Mouse (Mus musculus) embryonic facial prominence, embryonic 14.5 days (tissue): ENCODE measurements around the gene Heg1. TPM values are rescaled to one million over a fixed set of nuclear protein-coding genes. Genes with fewer than 3 reads are reported as not detected.

ENCODE experiments used
- ATAC-seq: fragments of 200-750 bp; cut with Nextera tagmentation; 2 replicates; pipeline ENCODE4 v1.8.0; 2017; ENCODE audit warnings: low read depth, moderate number of reproducible peaks, moderate TSS enrichment
- DNase-seq: peaks from one replicate; pipeline ENCODE4 v3.0.0-alpha.2; 2015; ENCODE audit warnings: low spot score
- H3K27ac ChIP-seq: fragments of 300-500 bp; sonication (generic); replicated peaks from 2 replicates; pipeline ENCODE4 v1.5.1; 2014; ENCODE audit warnings: low read depth, mild to moderate bottlenecking, low read length, moderate library complexity
- H3K27me3 ChIP-seq: fragments of 300-500 bp; sonication (generic); replicated peaks from 2 replicates; pipeline ENCODE4 v1.6.1; 2014; ENCODE audit warnings: low read length; ENCODE audit not compliant: control insufficient read depth, insufficient read depth
- H3K36me3 ChIP-seq: fragments of 300-500 bp; sonication (generic); 2 replicates; pipeline ENCODE4 v1.6.1; 2014; ENCODE audit warnings: low read length, mixed read lengths; ENCODE audit not compliant: control insufficient read depth, insufficient read depth
- H3K4me1 ChIP-seq: fragments of 300-500 bp; sonication (generic); 2 replicates; pipeline ENCODE4 v1.6.1; 2014; ENCODE audit warnings: antibody characterized with exemption, low read length; ENCODE audit not compliant: control insufficient read depth, insufficient read depth
- H3K4me2 ChIP-seq: fragments of 300-500 bp; sonication (generic); 2 replicates; pipeline ENCODE4 v1.6.1; 2014; ENCODE audit warnings: low read depth, mild to moderate bottlenecking, low read length, moderate library complexity, mixed read lengths
- H3K4me3 ChIP-seq: fragments of 300-500 bp; sonication (generic); 2 replicates; pipeline ENCODE4 v1.5.1; 2014; ENCODE audit warnings: low read depth, mild to moderate bottlenecking, low read length
- H3K9ac ChIP-seq: fragments of 300-500 bp; sonication (generic); 2 replicates; pipeline ENCODE4 v1.6.1; 2014; ENCODE audit warnings: low read depth, mild to moderate bottlenecking, low read length, moderate library complexity, mixed read lengths
- H3K9me3 ChIP-seq: fragments of 300-500 bp; sonication (generic); 2 replicates; pipeline ENCODE4 v1.6.1; 2016; ENCODE audit warnings: low read length; ENCODE audit not compliant: control insufficient read depth
- WGBS: fragments of 180-500 bp; shearing (Covaris S2); extraction: QIAGEN DNeasy Blood & Tissue Kit; methylation state at CpG from one replicate; pipeline ENCODE4 v1.1.7; 2014; 5-methylcytosine and 5-hydroxymethylcytosine counted together
- polyA plus RNA-seq: library from polyadenylated mRNA; unstranded; fragments of >200 nt; fragmentation: Nextera tagmentation; extraction: Ambion mirVana; gene quantifications from 2 replicates; pipeline ENCODE4 v1.2.1, GENCODE M21; 2014

The Heg1 gene
- polyA plus RNA-seq, 1 experiment from 2014 or later = 24.6 TPM

DNA sequence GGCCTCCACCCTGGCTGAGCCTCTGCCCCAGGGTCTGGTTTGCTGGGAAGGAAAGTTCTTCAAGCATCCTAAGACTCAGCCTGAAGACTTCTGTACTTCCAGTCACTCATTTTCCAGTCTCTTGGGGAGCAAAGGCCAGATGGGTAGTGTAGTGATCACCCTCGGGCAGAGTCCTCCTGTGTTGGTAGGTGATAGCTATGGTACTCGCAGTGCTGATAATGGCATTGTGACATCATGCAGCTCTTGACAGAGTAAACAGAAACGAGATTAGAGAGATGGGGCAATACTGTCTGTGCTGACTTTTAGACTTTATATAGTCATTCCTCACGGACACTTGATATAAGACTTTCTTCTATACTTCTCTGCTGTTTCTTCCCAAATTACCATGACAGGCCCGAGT is 88.6 kb downstream of the Heg1 start:
- Histone ChIP-seq H3K4me2 (no peak overlapping the region), H3K9me3 (no peaks in the 10 kb centered on the region), H3K9ac (no peak overlapping the region), H3K4me3 (no peak overlapping the region), H3K4me1 (no peaks in the 10 kb centered on the region), H3K27me3 (no peaks in the 10 kb centered on the region), H3K36me3 (no peaks in the 10 kb centered on the region), H3K27ac (no peak overlapping the region)
- ATAC-seq (no peak), DNase-seq (no peak)
- 80% methylated on average over 5 of the region's 5 CpGs for WGBS

DNA sequence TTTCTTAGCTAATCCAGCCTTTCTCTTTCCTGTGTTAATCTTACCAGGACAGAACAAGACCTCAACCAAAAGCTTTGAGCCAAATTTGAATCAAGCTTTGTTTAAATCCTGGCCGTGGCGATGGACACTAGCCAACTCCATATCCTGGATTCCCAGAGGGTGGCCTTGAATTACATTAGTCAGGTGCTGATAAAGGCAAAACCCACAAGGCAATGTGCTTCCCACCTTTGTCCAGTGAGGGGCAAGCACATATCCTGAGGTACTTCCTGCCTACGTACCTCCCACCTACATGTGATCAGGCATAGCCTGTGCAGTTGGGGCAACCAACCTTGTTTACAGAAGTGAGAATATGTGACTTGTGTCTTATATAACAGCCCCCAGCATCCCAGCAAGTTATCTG is 90.8 kb downstream of the Heg1 start:
- Histone ChIP-seq H3K9ac (no peak overlapping the region), H3K4me2 (no peak overlapping the region), H3K27ac (no peak overlapping the region), H3K4me1 (no peaks in the 10 kb centered on the region), H3K36me3 (no peaks in the 10 kb centered on the region), H3K4me3 (no peak overlapping the region), H3K27me3 (no peaks in the 10 kb centered on the region), H3K9me3 (no peaks in the 10 kb centered on the region)
- DNase-seq = no peak
- no peak for ATAC-seq
- 76% methylated on average over 3 of the region's 3 CpGs for WGBS

DNA sequence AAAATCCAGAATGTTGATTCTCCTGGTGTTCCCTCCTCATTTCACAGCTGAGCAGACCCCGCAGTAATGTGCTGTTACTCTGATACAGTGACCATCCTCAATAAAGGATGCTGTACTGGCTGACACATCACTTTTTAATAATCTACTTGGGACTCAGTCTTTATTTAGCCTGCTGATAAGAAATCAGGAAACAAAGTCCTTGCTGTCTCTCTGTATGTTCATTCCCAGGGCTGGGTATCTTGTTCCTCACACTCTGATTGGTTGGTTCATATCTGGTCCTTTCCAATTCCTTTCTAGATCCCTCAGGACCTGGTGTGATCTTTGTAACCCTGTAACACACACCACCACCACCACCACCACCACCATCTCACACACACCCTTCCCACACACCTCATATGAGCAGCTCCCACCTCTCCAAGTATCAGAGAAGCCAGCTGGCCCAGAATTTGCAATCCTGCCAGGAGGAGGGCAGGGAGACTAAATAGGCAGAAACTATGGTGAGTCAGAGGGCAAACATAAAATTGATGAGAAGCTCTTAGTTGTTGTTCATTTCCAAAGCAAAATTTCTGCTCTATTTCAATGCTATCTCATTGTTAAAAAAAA is 91.7 kb downstream of the Heg1 start:
- DNase-seq = no peak
- Histone ChIP-seq H3K4me1 (no peaks in the 10 kb centered on the region), H3K27me3 (no peaks in the 10 kb centered on the region), H3K27ac (no peak overlapping the region), H3K4me2 (no peak overlapping the region), H3K4me3 (no peak overlapping the region), H3K9ac (no peak overlapping the region), H3K36me3 (no peaks in the 10 kb centered on the region), H3K9me3 (no peaks in the 10 kb centered on the region)
- no peak for ATAC-seq
- WGBS = 83% methylated on average over 1 of the region's 1 CpGs

DNA sequence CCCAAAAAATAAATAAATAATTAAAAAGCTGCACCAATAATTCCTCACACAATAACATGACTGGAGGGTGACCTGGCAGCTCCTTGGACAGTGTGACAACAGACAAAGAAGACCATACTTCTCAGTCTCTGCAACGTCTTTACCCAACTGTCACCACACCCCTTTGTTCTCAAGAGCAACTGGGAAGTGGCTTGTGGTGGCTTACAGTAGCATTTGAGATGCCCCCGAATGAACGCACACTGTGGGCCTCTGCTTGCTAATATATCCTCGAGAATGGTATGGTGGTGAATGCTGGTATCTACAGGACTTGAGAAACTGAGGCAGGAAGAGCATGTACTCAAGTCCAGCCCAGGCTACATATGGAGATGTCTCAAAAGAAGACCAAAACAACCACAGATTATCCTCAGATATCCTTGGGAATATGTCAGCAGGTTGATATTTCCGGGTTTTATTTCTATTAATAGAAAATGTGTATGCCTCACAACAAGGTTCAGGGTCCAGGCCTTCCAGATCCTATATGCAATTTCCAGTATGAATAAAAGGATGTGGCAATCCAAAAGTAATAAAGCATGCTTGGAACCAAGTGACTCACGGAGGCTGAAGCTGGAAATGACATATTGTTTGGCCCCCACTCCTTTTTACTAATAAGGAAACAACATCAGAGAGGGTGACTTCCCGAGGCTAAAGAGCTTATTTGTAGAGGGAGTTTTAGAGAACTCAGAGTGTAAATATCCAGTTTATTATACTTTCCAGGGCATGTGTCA is 92.8 kb downstream of the Heg1 start:
- H3K9ac ChIP-seq = no peak overlapping the region
- H3K9me3 ChIP-seq = no peaks in the 10 kb centered on the region
- WGBS = 80% methylated on average over 7 of the region's 7 CpGs
- H3K4me3 ChIP-seq = no peak overlapping the region
- H3K4me2 ChIP-seq = no peak overlapping the region
- H3K27ac ChIP-seq = no peak overlapping the region
- H3K4me1 ChIP-seq = no peaks in the 10 kb centered on the region
- no peaks in the 10 kb centered on the region for H3K36me3 ChIP-seq
- DNase-seq = no peak
- no peaks in the 10 kb centered on the region for H3K27me3 ChIP-seq
- ATAC-seq = no peak

DNA sequence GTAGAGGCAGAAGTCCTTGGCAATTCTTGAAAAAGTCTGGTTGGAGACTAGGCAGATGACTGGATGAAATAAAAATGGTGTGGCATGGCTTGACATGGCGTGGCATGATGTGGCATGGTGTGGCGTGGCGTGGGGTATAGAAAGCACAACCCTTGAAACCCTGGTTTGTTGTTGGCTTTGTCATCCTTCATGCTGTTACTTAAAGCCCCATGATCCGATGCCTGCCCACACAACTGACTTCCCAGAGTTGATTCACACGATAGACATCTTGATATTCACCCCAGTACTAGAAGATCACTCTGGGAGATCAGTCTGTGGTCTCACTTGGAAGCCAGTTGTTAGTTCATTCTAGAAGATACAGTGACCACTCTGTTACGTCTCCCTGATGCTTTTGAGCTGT is 93.4 kb downstream of the Heg1 start:
- H3K4me2 ChIP-seq = no peak overlapping the region
- H3K9me3 ChIP-seq = no peaks in the 10 kb centered on the region
- no peaks in the 10 kb centered on the region for H3K27me3 ChIP-seq
- H3K9ac ChIP-seq = no peak overlapping the region
- ATAC-seq = no peak
- H3K36me3 ChIP-seq = no peaks in the 10 kb centered on the region
- DNase-seq = no peak
- no peak overlapping the region for H3K27ac ChIP-seq
- WGBS = 86% methylated on average over 6 of the region's 6 CpGs
- no peak overlapping the region for H3K4me3 ChIP-seq
- no peaks in the 10 kb centered on the region for H3K4me1 ChIP-seq

DNA sequence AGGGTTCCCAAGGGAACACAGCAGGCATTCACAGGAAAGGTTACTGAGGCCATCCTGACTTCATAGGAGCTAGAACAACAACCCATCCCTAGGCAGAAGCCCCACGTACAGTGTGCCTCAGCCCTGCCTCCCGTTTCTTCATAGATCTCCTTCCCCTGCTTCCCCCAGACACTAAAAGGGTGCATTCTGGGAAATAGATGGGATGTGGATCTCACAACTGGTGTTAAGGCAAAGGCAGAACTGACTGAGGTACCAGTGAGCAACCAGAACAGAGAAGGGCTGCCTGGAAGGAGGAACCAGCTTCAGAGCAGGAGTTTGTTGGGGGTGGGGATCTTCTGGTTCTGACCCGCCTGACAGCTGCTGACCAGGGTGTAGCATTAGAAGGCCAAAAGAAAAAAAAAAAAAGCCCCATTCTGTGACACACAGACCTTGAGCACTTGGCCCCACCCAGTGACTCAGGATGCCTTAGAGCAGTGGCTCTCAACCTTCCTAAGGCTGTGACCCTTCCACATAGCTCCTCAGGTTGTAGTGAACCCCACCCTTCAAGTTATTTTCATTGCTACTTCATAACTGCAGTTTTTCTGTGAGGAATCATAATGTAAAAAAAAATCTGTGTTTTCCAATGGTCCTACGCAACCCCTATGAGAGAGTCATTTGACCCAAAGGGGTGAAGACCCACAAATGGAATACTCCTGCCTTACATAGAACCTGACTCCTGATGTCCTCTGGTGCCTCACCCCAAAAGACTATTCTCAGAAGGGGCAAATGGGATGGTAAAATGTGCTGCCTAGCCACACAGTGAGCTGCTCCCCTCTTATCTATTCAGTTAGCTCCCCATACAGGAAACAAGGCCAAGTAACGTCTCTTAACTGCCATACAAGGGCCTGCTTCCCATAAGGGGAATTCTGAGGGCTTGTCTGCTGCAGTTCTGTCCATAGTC is 97.9 kb downstream of the Heg1 start:
- no peak overlapping the region for H3K27ac ChIP-seq
- no peak overlapping the region for H3K9ac ChIP-seq
- no peaks in the 10 kb centered on the region for H3K9me3 ChIP-seq
- no peaks in the 10 kb centered on the region for H3K27me3 ChIP-seq
- 64% methylated on average over 5 of the region's 5 CpGs for WGBS
- no peaks in the 10 kb centered on the region for H3K4me1 ChIP-seq
- ATAC-seq = no peak
- DNase-seq = no peak
- H3K36me3 ChIP-seq = no peaks in the 10 kb centered on the region
- H3K4me2 ChIP-seq = no peak overlapping the region
- no peak overlapping the region for H3K4me3 ChIP-seq

DNA sequence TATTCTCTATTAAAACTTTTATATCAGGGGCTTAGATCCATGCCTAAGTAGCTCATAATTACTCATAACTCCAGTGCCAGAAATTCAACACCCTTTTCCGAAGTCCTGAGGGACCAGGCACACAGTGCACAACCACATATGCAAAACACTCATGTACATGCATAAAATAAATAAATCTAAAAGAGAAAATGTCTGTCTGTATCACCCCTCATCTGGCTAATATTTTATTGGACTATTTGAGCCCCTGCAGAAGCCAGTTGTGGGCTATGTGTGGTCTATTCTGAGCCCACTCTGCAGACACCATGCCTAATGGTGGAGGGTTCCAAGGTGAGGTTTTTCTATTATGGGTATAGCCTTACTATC is 98.5 kb downstream of the Heg1 start:
- no peaks in the 10 kb centered on the region for H3K36me3 ChIP-seq
- no peak overlapping the region for H3K9ac ChIP-seq
- no peaks in the 10 kb centered on the region for H3K4me1 ChIP-seq
- WGBS = 83% methylated on average over 1 of the region's 1 CpGs
- H3K4me3 ChIP-seq = no peak overlapping the region
- no peak overlapping the region for H3K4me2 ChIP-seq
- no peak for ATAC-seq
- no peaks in the 10 kb centered on the region for H3K9me3 ChIP-seq
- H3K27me3 ChIP-seq = no peaks in the 10 kb centered on the region
- DNase-seq = no peak
- no peak overlapping the region for H3K27ac ChIP-seq

DNA sequence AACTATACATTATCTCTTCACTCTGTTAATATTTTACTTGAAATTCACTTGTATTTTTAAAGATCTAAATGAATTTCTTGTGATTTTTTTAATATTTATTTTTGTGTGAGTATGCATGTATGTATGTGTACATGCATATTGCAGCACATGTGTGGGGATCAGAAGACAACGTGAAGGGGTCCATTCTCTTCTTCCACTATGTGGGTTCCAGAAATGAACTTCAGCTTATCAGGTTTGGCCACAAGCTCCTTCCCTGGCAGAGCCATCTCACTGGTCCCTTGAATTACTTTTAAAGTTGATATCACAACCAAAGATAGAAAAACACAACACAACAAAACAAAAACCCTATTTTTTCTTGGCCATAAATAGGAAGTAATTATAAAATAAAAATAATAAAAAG is 100.4 kb downstream of the Heg1 start:
- Histone ChIP-seq H3K4me1 (no peaks in the 10 kb centered on the region), H3K36me3 (no peaks in the 10 kb centered on the region), H3K27ac (no peak overlapping the region), H3K27me3 (no peaks in the 10 kb centered on the region), H3K9ac (no peak overlapping the region), H3K9me3 (no peaks in the 10 kb centered on the region), H3K4me3 (no peak overlapping the region), H3K4me2 (no peak overlapping the region)
- 81% methylated on average over 1 of the region's 1 CpGs for WGBS
- no peak for DNase-seq
- ATAC-seq = no peak
